Mouse (Mus musculus): Measurements from ENCODE around the gene Synj2. TPM values are rescaled to one million over a fixed set of nuclear protein-coding genes. Genes with fewer than 3 reads are reported as not detected.

Synj2 gene
- polyA plus RNA-seq, 1 experiment from 2014 or later, result 1.4 TPM

DNA sequence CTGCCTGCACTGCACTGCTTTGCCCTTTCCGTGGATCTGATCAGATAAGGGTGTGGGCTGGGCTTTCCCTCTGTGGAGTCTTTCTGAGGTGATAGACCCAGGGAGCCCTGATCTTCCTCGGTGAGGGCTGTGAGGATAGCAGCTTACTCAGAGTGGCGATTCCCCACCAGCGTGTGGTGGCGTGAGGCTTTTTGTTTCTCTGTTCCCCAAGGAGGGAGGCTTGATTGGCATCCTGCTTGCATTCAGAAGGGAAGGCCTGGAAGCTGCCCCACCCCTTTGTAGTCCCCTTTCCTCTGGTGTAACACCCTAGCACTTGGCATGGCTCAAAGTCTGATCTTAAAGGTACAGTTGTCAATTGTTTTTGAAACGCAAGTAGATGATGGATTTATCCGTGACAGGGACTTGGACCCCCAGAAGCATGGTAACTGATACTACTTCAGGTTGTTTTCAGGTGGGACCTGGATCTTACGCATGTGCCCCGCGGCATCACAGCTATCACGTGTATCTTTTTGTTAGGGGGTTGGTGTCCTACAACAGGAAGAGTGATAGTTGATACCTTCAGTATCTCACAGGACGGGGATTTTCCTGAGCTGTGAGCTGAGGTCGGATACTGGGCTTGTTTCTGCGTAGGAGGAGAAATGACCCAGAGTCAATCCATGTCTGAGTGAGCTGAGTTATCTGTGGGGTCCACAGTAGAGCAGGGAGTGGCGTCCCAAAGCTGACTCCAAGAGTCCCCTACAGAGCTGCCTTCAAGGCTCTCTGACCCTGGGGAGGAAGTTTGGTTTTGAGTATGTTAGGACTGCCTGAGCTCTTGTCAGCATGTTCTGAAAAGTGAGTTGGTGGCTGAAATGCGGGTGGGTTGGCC is 36.2 kb downstream of the Synj2 start:
- no peak overlapping the region for H3K9ac ChIP-seq (replicated peaks)
- WGBS, result 53% methylated on average over 16 of the region's 16 CpGs
- no peak for ATAC-seq (ENCODE audit: low FRiP score, low read depth)
- H3K27me3 ChIP-seq, result peaks cover 6% of the 10 kb centered on the region; the same call in 1 of the 2 replicates
- H3K4me1 ChIP-seq, result peaks cover 12% of the 10 kb centered on the region
- no peak overlapping the region for H3K27ac ChIP-seq (replicated peaks)
- H3K36me3 ChIP-seq, result no peaks in the 10 kb centered on the region
- no peaks in the 10 kb centered on the region for H3K9me3 ChIP-seq
- no peak overlapping the region for H3K4me2 ChIP-seq (replicated peaks)
- no peak overlapping the region for H3K4me3 ChIP-seq

DNA sequence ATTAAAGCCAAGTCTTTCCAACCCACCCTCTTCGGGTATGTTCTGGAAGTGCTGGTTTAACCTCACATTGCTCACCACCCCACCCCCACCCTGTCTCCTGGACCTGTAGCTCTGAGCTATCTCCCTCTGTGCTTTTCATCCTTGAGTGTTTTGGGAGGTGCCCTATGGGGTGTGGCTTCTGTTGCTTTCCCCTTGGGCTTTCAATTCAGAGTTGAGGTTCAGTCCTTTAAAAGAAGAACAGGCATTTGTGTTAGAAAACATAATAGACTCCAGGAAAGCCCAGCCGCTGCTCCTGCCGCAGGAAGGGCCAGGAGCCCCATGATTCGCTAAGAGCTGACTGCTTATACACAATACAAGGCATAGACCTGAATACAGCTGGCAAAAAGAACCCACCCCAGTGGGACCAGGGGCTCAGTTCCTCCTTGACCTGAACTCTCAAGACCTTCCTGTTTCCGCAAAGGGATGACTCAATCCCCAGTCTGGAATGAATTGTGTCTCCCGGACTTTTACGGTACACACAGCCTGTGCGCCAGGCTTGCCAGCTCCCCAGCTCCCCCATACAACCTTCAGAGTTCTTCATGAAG is 36.9 kb downstream of the Synj2 start:
- Histone ChIP-seq H3K9ac (replicated peaks) (no peak overlapping the region), H3K27ac (replicated peaks) (no peak overlapping the region), H3K36me3 (no peaks in the 10 kb centered on the region), H3K9me3 (no peaks in the 10 kb centered on the region), H3K4me3 (no peak overlapping the region), H3K27me3 (peaks cover 6% of the 10 kb centered on the region; the same call in 1 of the 2 replicates), H3K4me2 (replicated peaks) (no peak overlapping the region), H3K4me1 (peaks cover 12% of the 10 kb centered on the region)
- 63% methylated on average over 8 of the region's 8 CpGs for WGBS
- no peak for ATAC-seq (ENCODE audit: low FRiP score, low read depth)

DNA sequence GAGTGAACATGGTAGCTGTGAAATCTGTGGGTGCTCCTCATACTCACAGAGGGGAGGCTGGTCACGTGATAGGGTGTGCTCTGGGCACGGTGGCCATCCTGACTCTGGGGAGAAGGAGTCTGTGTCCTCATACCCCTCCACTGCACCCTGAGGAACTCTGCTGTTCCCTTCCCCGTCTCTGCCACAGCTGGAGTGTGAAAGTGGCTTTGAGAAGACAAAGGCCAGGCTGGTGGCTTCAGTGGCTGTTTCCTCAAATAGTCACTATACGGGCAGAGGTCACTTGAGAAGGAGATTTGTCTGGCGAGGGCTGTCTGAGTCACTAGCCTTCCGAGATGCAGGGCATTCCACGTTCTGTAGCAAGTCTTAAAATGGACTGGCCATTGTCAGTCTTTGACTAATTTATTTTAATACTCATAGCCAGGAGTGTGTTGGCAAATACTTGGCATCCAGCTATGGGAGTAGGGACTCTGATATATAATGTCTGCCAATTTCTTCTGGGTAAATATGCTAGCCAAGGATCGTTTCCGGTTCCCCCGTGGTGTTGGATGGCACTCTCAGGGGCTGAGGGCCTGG is 37.5 kb downstream of the Synj2 start:
- ATAC-seq (ENCODE audit: low FRiP score, low read depth), result no peak
- 75% methylated on average over 10 of the region's 10 CpGs for WGBS
- H3K4me1 ChIP-seq, result peaks cover 12% of the 10 kb centered on the region
- H3K36me3 ChIP-seq, result no peaks in the 10 kb centered on the region
- H3K27ac ChIP-seq (replicated peaks), result no peak overlapping the region
- H3K4me3 ChIP-seq, result no peak overlapping the region
- H3K9me3 ChIP-seq, result no peaks in the 10 kb centered on the region
- H3K4me2 ChIP-seq (replicated peaks), result no peak overlapping the region
- H3K9ac ChIP-seq (replicated peaks), result no peak overlapping the region
- peaks cover 6% of the 10 kb centered on the region; the same call in 1 of the 2 replicates for H3K27me3 ChIP-seq

DNA sequence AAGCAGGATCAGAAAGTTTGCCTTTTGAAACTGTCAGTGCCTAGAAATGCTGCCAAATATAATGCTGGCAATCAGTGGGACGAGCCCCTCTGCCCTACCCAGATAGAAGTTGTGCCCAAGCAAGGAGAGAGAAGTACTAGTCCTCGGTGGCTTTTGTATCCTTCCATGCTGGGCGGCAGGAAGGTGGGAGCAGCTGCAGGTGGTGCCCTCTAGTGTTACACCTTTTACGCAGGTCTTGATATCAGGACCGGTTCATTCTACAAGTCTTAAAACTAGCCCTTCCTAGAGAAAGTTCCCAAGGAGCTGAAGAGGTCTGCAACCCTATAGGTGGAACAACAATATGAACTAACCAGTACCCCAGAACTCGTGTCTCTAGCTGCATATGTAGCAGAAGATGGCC is 39.8 kb downstream of the Synj2 start:
- H3K36me3 ChIP-seq, result no peaks in the 10 kb centered on the region
- no peak for ATAC-seq (ENCODE audit: low FRiP score, low read depth)
- H3K27me3 ChIP-seq, result peaks cover 6% of the 10 kb centered on the region; the same call in 1 of the 2 replicates
- H3K4me3 ChIP-seq, result no peak overlapping the region
- no peak overlapping the region for H3K4me2 ChIP-seq (replicated peaks)
- H3K4me1 ChIP-seq, result peaks cover 12% of the 10 kb centered on the region
- H3K27ac ChIP-seq (replicated peaks), result no peak overlapping the region
- H3K9me3 ChIP-seq, result no peaks in the 10 kb centered on the region
- WGBS, result 40% methylated on average over 6 of the region's 6 CpGs
- no peak overlapping the region for H3K9ac ChIP-seq (replicated peaks)

DNA sequence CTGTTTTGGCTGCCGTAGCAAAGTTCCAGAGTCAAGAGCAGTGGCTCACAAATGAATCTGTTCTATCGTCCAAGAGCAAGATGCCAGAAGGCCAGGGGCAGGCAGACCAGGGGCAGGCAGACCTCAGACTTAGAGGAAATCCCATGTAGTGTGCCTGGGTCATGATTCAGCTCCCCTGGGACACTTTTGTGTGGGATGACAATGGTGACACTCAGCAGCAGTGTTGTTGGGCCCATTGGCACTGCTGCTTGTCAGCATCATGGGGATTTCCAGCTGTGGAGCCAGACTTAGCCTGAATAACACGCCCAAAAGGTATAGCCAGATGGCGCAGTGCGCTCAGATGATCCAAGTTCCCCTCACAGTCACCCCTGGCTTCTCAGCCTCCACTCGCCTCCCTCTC is 42.1 kb downstream of the Synj2 start:
- Histone ChIP-seq H3K9me3 (no peaks in the 10 kb centered on the region), H3K36me3 (no peaks in the 10 kb centered on the region), H3K4me1 (peaks cover 12% of the 10 kb centered on the region), H3K4me2 (replicated peaks) (no peak overlapping the region), H3K27me3 (no peaks in the 10 kb centered on the region; the same call in 1 of the 2 replicates), H3K27ac (replicated peaks) (no peak overlapping the region), H3K4me3 (no peak overlapping the region), H3K9ac (replicated peaks) (no peak overlapping the region)
- no peak for ATAC-seq (ENCODE audit: low FRiP score, low read depth)
- 84% methylated on average over 6 of the region's 6 CpGs for WGBS

DNA sequence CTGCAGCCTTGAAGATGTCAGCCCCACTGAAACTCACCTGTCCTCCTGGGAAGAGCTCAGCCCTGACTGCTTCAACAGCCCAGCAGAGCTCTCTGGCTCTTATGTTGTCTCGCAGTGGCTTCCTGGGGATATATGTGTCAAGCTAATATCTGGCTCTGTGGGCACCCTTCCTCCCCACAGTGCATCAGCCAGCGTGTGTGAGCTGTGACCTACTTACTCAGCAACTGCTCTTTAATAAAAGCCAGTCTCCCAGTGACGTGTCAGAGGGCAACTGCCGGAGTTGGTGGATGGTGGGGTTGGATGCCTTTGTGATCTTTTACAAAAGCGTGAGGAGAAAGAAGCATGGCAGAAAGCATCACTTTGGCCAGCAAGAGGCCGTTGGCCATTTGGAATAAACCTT is 42.8 kb downstream of the Synj2 start:
- Histone ChIP-seq H3K4me3 (no peak overlapping the region), H3K27me3 (no peaks in the 10 kb centered on the region; the same call in 1 of the 2 replicates), H3K9me3 (no peaks in the 10 kb centered on the region), H3K4me1 (peaks cover 14% of the 10 kb centered on the region), H3K27ac (replicated peaks) (no peak overlapping the region), H3K9ac (replicated peaks) (no peak overlapping the region), H3K4me2 (replicated peaks) (no peak overlapping the region), H3K36me3 (no peaks in the 10 kb centered on the region)
- no peak for ATAC-seq (ENCODE audit: low FRiP score, low read depth)
- 80% methylated on average over 6 of the region's 6 CpGs for WGBS

DNA sequence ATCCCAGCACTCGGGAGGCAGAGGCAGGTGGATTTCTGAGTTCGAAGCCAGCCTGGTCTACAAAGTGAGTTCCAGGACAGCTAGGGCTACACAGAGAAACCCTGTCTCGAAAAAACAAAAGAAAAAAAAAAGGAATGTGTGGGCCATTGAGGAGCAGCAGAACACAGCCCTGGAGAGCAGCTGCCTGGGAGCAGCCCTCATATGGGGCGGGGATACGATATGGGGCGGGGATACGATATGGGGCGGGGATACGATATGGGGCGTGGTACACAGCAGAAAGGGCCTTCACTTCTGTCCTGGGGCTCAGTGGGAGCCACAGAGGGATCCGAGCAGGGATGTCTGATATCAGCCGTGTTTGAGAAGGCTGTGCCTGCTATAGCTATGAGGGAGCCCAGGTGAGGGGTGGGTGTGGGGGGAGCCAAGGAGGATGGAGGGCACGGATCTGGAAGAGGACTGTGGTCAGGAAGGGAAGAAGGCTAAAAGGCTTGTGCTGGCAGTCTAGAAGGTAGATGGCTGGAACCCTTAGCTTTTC is 43.7 kb downstream of the Synj2 start:
- no peaks in the 10 kb centered on the region for H3K9me3 ChIP-seq
- no peaks in the 10 kb centered on the region for H3K36me3 ChIP-seq
- peaks cover 14% of the 10 kb centered on the region for H3K4me1 ChIP-seq
- no peak for ATAC-seq (ENCODE audit: low FRiP score, low read depth)
- H3K9ac ChIP-seq (replicated peaks), result no peak overlapping the region
- H3K27ac ChIP-seq (replicated peaks), result no peak overlapping the region
- WGBS, result 70% methylated on average over 13 of the region's 13 CpGs
- H3K4me2 ChIP-seq (replicated peaks), result no peak overlapping the region
- H3K27me3 ChIP-seq, result no peaks in the 10 kb centered on the region; the same call in 1 of the 2 replicates
- no peak overlapping the region for H3K4me3 ChIP-seq

DNA sequence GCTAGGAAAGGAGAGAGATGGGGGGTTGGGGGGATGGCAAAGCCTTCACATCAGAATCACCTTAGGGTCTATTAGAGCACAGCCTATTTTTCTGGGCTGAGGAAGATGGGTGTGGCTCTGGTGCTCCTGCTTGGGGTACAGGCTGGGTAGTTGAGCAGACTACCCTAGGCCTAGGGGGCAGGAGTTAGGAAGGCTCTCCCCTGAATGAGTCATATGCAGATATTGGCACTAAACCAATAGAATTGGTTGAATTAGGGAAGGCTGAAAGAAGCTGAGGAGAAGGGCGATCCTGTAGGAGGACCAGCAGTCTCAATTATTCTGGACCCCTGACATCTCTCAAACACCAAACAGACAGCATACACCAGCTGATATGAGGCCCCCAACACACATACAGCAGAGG is 44.2 kb downstream of the Synj2 start:
- ATAC-seq (ENCODE audit: low FRiP score, low read depth), result no peak
- Histone ChIP-seq H3K4me3 (no peak overlapping the region), H3K27me3 (no peaks in the 10 kb centered on the region; the same call in 1 of the 2 replicates), H3K36me3 (no peaks in the 10 kb centered on the region), H3K27ac (replicated peaks) (no peak overlapping the region), H3K9ac (replicated peaks) (no peak overlapping the region), H3K9me3 (no peaks in the 10 kb centered on the region), H3K4me1 (peaks cover 14% of the 10 kb centered on the region), H3K4me2 (replicated peaks) (no peak overlapping the region)
- 84% methylated on average over 1 of the region's 1 CpGs for WGBS

DNA sequence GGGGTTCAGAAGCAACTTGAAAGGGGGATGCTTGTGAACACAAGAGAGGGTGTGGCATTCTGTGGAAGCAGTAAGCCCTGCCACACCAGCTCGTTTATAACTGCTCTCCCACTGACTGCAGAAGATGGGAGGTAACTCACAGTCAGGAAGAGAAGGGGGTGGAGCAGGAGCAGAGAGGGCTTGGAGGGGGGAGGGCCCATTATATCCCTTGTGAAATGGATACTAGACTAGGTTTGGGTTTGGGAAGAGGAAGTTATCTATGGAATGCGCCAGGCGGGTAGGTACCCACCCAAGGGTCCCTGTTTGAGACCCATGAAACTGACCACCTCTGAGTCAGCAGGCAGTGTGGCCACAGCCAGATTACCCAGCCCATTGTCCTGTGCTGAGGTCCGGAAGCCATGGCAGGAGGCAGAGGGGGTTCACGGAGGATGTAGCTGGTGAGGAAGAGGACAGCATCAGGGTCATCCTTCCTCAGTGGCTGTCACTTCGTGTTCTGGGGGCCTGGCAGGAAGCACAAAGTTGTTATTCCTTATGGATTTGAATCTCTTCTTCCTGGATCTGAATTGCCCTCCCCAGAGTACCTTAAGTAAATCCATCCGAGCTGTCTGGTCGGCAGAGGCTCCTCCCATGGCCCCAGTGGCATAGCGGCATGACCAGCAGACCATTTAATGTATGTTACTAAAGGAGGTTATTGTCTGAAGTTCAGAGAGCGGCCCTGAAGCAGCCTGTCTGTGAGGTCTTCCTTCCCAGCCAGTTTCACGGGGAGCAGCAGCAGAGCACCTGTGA is 46.4 kb downstream of the Synj2 start:
- H3K36me3 ChIP-seq, result no peaks in the 10 kb centered on the region
- no peak overlapping the region for H3K4me3 ChIP-seq
- WGBS, result 49% methylated on average over 11 of the region's 11 CpGs
- H3K4me1 ChIP-seq, result peaks cover 14% of the 10 kb centered on the region
- no peak overlapping the region for H3K27ac ChIP-seq (replicated peaks)
- no peaks in the 10 kb centered on the region; the same call in 1 of the 2 replicates for H3K27me3 ChIP-seq
- no peak overlapping the region for H3K4me2 ChIP-seq (replicated peaks)
- H3K9ac ChIP-seq (replicated peaks), result no peak overlapping the region
- no peaks in the 10 kb centered on the region for H3K9me3 ChIP-seq
- no peak for ATAC-seq (ENCODE audit: low FRiP score, low read depth)

DNA sequence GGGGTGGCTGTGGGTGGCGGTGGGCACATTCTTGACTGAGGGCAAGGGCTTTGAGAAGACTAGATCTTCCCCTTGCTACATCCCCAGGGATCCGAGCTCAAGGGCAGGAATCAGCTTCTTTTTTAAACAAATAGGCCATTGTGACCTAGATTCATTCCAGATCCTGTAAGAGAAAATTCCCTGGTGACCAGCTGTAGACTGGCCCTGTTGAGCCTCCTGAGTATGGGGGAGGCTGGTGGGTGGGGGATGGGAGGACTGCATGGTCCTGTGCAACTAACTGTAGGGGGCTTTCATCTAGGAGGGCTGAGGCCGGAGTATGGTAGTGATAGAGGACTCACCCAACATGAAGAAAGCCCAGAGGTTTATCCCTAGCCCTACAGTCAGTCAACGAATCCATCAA is 47.0 kb downstream of the Synj2 start:
- Histone ChIP-seq H3K36me3 (no peaks in the 10 kb centered on the region), H3K27ac (replicated peaks) (no peak overlapping the region), H3K9me3 (no peaks in the 10 kb centered on the region), H3K4me3 (no peak overlapping the region), H3K4me1 (peaks cover 14% of the 10 kb centered on the region), H3K9ac (replicated peaks) (no peak overlapping the region), H3K27me3 (no peaks in the 10 kb centered on the region; the same call in 1 of the 2 replicates), H3K4me2 (replicated peaks) (no peak overlapping the region)
- no peak for ATAC-seq (ENCODE audit: low FRiP score, low read depth)
- 43% methylated on average over 4 of the region's 4 CpGs for WGBS

DNA sequence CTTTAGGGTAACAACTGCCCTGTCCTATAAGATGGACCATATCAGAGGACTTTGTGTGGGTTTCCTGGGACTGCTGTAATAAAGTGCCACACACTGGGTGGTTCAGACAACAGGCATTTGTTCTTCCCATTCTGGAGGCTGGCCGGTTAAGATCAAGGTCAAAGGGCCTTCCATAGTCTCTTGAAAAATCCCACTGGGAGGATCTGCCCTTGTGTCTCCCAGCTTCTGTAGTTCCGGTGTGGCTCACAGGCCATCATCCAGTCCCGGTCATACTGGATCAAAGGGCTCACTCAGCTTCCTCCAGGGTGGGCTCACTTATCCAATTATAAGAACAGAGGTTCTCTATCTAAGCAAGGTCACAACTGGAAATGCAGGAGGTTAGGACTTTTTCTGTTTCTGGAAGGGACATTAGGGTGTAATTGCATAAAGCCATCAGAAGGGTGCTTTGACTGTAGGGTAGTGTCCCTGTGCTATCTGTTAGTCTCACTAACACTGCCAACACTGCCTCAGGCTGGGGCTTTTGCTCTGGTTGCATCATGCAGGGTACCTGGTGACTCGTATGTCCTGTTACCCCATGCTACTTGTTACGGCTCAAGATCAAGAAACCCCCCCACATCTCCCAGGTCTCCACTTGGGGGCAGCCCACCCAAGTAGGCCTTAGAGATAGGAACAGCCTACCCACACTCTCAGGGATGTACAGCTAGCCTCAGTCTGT is 51.9 kb downstream of the Synj2 start:
- no peak for ATAC-seq (ENCODE audit: low FRiP score, low read depth)
- WGBS, result 80% methylated on average over 5 of the region's 5 CpGs
- no peak overlapping the region for H3K4me3 ChIP-seq
- no peak overlapping the region for H3K4me2 ChIP-seq (replicated peaks)
- H3K27ac ChIP-seq (replicated peaks), result no peak overlapping the region
- peaks cover 3% of the 10 kb centered on the region for H3K4me1 ChIP-seq
- no peaks in the 10 kb centered on the region for H3K27me3 ChIP-seq
- no peak overlapping the region for H3K9ac ChIP-seq (replicated peaks)
- no peaks in the 10 kb centered on the region for H3K9me3 ChIP-seq
- H3K36me3 ChIP-seq, result no peaks in the 10 kb centered on the region

Data from midbrain, embryonic 12.5 days (tissue).